Mouse (Mus musculus): Measurements from ENCODE around the gene Dnaaf1. TPM values are rescaled to one million over a fixed set of nuclear protein-coding genes. Genes with fewer than 3 reads are reported as not detected.

Dnaaf1 gene
- total and polyA plus RNA-seq, 3 experiments, result 0.19 to 0.54 TPM; not detected in 1

DNA sequence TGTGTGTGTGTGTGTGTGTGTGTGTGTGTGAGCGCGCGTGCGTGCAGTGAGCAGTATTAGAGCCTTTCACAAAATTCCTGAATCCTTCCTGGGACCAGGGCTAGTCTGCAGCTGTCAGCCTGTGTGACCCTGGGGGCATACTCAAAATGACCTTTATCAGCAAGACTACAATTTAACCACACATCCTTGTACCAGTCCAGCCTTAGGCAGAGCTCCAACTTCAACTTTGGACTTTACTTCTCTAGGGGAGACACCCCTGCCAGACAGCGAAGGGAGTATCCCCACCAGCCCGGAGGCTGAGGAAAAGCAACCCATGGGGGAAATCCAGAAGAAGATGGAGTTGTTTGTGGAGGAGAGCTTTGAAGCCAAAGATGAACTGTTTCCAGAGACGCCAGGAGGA lies 16.4 kb downstream of the Dnaaf1 start:
- H3K9me3 ChIP-seq (replicated peaks; ENCODE audit: insufficient read depth, low read length), result no peaks in the 10 kb centered on the region
- no peak overlapping the region for H3K4me3 ChIP-seq (ENCODE audit: control insufficient read depth in 1 of 2, insufficient read depth in 1 of 2, low read depth in 2 of 2, low read length in 2 of 2)
- no peak overlapping the region for H3K9ac ChIP-seq (ENCODE audit: control insufficient read depth, low read depth, low read length, poor library complexity, severe bottlenecking)
- H3K27me3 ChIP-seq (ENCODE audit: control insufficient read depth in 1 of 2, insufficient read depth in 2 of 2, low read length in 2 of 2), result no peaks in the 10 kb centered on the region
- no peaks in the 10 kb centered on the region for H3K36me3 ChIP-seq (ENCODE audit: control insufficient read depth in 1 of 2, insufficient read depth in 2 of 2, low read length in 2 of 2)
- TF ChIP-seq SIN3A (IDR thresholded peaks at IDR 0.05; ENCODE audit: low read length), result no peak
- no peak for TF ChIP-seq KAT2A (conservative IDR thresholded peaks at IDR 0.05; ENCODE audit: low read depth, low read length)
- no peak for TF ChIP-seq MAZ (IDR thresholded peaks at IDR 0.05; ENCODE audit: low read depth, low read length)
- no peak for TF ChIP-seq EP300 (IDR thresholded peaks at IDR 0.05; ENCODE audit: low read depth in 1 of 2, low read length in 2 of 2)
- no peak for TF ChIP-seq NELFE (IDR thresholded peaks at IDR 0.05; ENCODE audit: low read depth, low read length)
- TF ChIP-seq MAX (IDR thresholded peaks at IDR 0.05; ENCODE audit: low read length), result no peak
- no peak for TF ChIP-seq E2F4 (IDR thresholded peaks at IDR 0.05; ENCODE audit: borderline replicate concordance, low read depth, low read length)
- TF ChIP-seq MXI1 (IDR thresholded peaks at IDR 0.05; ENCODE audit: low read depth, low read length), result no peak
- TF ChIP-seq ETS1 (IDR thresholded peaks at IDR 0.05; ENCODE audit: low read depth, low read length), result no peak
- TF ChIP-seq USF1 (IDR thresholded peaks at IDR 0.05; ENCODE audit: low read depth, low read length), result no peak
- no peak for TF ChIP-seq MYB (IDR thresholded peaks at IDR 0.05; ENCODE audit: low read depth, low read length)
- TF ChIP-seq SMC3 (IDR thresholded peaks at IDR 0.05; ENCODE audit: low read depth, low read length), result no peak
- no peak for TF ChIP-seq MEF2A (IDR thresholded peaks at IDR 0.05; ENCODE audit: extremely low read depth, insufficient replicate concordance, low read depth, low read length, poor library complexity, severe bottlenecking)
- TF ChIP-seq TAL1 (IDR thresholded peaks at IDR 0.05; ENCODE audit: low read length), result no peak
- TF ChIP-seq POLR2AphosphoS2 (IDR thresholded peaks at IDR 0.05; ENCODE audit: low read length), result no peak
- TF ChIP-seq CHD1 (IDR thresholded peaks at IDR 0.05; ENCODE audit: low read depth, low read length), result no peak
- no peak overlapping the region for H3K27ac ChIP-seq (ENCODE audit: control insufficient read depth, low read depth, low read length)
- no peaks in the 10 kb centered on the region for H3K79me2 ChIP-seq (ENCODE audit: control insufficient read depth, insufficient read depth, low read length, poor library complexity)
- H3K4me1 ChIP-seq (ENCODE audit: control insufficient read depth in 1 of 2, insufficient read depth in 2 of 2, low read length in 2 of 2), result peaks cover 0 to 2% of the 10 kb centered on the region in 2 experiments; a peak in 1 of 4 replicates
- DNase-seq (ENCODE audit: low read depth, low spot score), result no peak

DNA sequence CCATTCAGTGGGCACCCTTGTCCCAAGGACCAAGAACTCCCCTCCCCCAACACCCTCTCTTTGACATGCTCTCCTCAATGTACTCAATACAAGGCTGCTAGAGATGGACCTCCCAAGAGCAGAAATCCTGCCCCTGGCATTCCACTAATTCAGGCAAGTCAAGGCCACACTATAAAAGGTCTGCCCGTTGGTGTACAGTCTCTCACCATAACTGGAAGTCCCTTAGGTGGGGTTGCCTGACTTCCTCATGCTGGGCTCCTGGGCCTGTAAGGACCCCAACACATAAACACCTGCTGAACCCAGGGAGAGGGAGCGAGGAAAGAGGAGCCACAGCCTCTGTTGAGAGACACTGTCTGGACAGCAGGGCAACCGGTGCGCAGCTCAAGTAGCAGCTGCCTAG lies 28.7 kb downstream of the Dnaaf1 start:
- peaks cover 0 to 6% of the 10 kb centered on the region in 2 experiments; a peak in 1 of 4 replicates for H3K36me3 ChIP-seq (ENCODE audit: control insufficient read depth in 1 of 2, insufficient read depth in 2 of 2, low read length in 2 of 2)
- DNase-seq (ENCODE audit: low read depth, low spot score), result peak; percentile 21
- no peak overlapping the region; the same call in 1 of the 2 replicates for H3K27ac ChIP-seq (ENCODE audit: control insufficient read depth, low read depth, low read length)
- H3K4me3 ChIP-seq (ENCODE audit: control insufficient read depth in 1 of 2, insufficient read depth in 1 of 2, low read depth in 2 of 2, low read length in 2 of 2), result peak overlapping the region; percentile 83 to 84
- TF ChIP-seq CTCF (IDR thresholded peaks at IDR 0.05 in 2 of 3, conservative IDR thresholded peaks at IDR 0.05 in 1 of 3; ENCODE audit: control insufficient read depth in 1 of 3, insufficient read depth in 1 of 3, low read depth in 2 of 3, low read length in 3 of 3, poor library complexity in 1 of 3, severe bottlenecking in 1 of 3), result no peak
- TF ChIP-seq POLR2A (IDR thresholded peaks at IDR 0.05; ENCODE audit: control insufficient read depth in 1 of 2, insufficient read depth in 1 of 2, low read depth in 1 of 2, low read length in 2 of 2, poor library complexity in 1 of 2), result no peak
- TF ChIP-seq JUND (IDR thresholded peaks at IDR 0.05; ENCODE audit: low read depth, low read length), result no peak
- TF ChIP-seq MEF2A (IDR thresholded peaks at IDR 0.05; ENCODE audit: extremely low read depth, insufficient replicate concordance, low read depth, low read length, poor library complexity, severe bottlenecking), result no peak
- TF ChIP-seq UBTF (IDR thresholded peaks at IDR 0.05; ENCODE audit: borderline replicate concordance, insufficient read depth, low read depth, low read length), result no peak
- TF ChIP-seq ZNF384 (IDR thresholded peaks at IDR 0.05; ENCODE audit: low read depth, low read length), result no peak
- TF ChIP-seq TAL1 (IDR thresholded peaks at IDR 0.05; ENCODE audit: low read length), result no peak
- no peak for TF ChIP-seq MYC (IDR thresholded peaks at IDR 0.05; ENCODE audit: low read depth, low read length)
- TF ChIP-seq GABPA (IDR thresholded peaks at IDR 0.05; ENCODE audit: low read depth, low read length), result no peak
- no peak for TF ChIP-seq NELFE (IDR thresholded peaks at IDR 0.05; ENCODE audit: low read depth, low read length)
- H3K9me3 ChIP-seq (replicated peaks; ENCODE audit: insufficient read depth, low read length), result no peaks in the 10 kb centered on the region
- peak overlapping the region; percentile 78 for H3K9ac ChIP-seq (ENCODE audit: control insufficient read depth, low read depth, low read length, poor library complexity, severe bottlenecking)
- peaks cover 16% of the 10 kb centered on the region for H3K79me2 ChIP-seq (ENCODE audit: control insufficient read depth, insufficient read depth, low read length, poor library complexity)
- no peaks in the 10 kb centered on the region for H3K27me3 ChIP-seq (ENCODE audit: control insufficient read depth in 1 of 2, insufficient read depth in 2 of 2, low read length in 2 of 2)
- peaks cover 2 to 18% of the 10 kb centered on the region in 2 experiments; a peak in 3 of 4 replicates for H3K4me1 ChIP-seq (ENCODE audit: control insufficient read depth in 1 of 2, insufficient read depth in 2 of 2, low read length in 2 of 2)

All from MEL (cell line).